Mouse (Mus musculus) cerebellum, adult 2 months (tissue): ENCODE measurements around the gene Rnf186. TPM values are rescaled to one million over a fixed set of nuclear protein-coding genes. Genes with fewer than 3 reads are reported as not detected.

Experiments used
- DNase-seq, 2 experiments: peaks; one replicate each; pipeline ENCODE4 v3.0.0; 2021
- H3K27ac ChIP-seq: fragments of 200-500 bp; 2 replicates; pipeline ENCODE4 v1.5.1; 2012; ENCODE audit warnings: low read length, control low read depth, inconsistent platforms; ENCODE audit not compliant: insufficient read depth
- H3K27me3 ChIP-seq: fragments of 200-500 bp; 2 replicates; pipeline ENCODE4 v1.6.1; 2012; ENCODE audit warnings: inconsistent platforms, mild to moderate bottlenecking, low read length, moderate library complexity; ENCODE audit not compliant: control insufficient read depth, insufficient read depth
- H3K4me1 ChIP-seq: fragments of 200-500 bp; 2 replicates; pipeline ENCODE4 v1.6.1; 2011; ENCODE audit warnings: low read length; ENCODE audit not compliant: control insufficient read depth, insufficient read depth
- H3K4me3 ChIP-seq: fragments of 200-500 bp; replicated peaks from 2 replicates; pipeline ENCODE3; 2011; ENCODE audit warnings: mild to moderate bottlenecking, low read depth, low read length, control low read depth; ENCODE audit not compliant: insufficient read depth
- CTCF ChIP-seq: fragments of 200-500 bp; IDR thresholded peaks from 2 replicates; pipeline ENCODE4 v1.5.1; 2011; ENCODE audit warnings: low read depth, mild to moderate bottlenecking, control low read depth, low read length, moderate library complexity, borderline replicate concordance; ENCODE audit not compliant: insufficient read depth
- POLR2A ChIP-seq: fragments of 200-500 bp; IDR thresholded peaks from 2 replicates; pipeline ENCODE4 v1.6.1; 2011; ENCODE audit warnings: low read length, control low read depth, borderline replicate concordance; ENCODE audit not compliant: insufficient read depth
- WGBS: fragments of 180-500 bp; shearing (Covaris S2); methylation state at CpG from one replicate; pipeline ENCODE4 v1.1.7; 2018; 5-methylcytosine and 5-hydroxymethylcytosine counted together
- polyA plus RNA-seq: library from polyadenylated mRNA; depleted of rRNA; stranded (reverse); fragments of >200 nt; gene quantifications from 2 replicates; pipeline ENCODE4 v1.2.3, GENCODE M21; 2012

Rnf186 gene
- polyA plus RNA-seq, 1 experiment, result not detected

- H3K27ac ChIP-seq, result no peak overlapping the region
- 20% methylated on average over 4 of the region's 4 CpGs for WGBS
- TF ChIP-seq POLR2A, result no peak
- no peak for TF ChIP-seq CTCF
- no peak for DNase-seq
- no peaks in the 10 kb centered on the region for H3K27me3 ChIP-seq
- H3K4me1 ChIP-seq, result no peaks in the 10 kb centered on the region
- H3K4me3 ChIP-seq, result no peak overlapping the region
Measured at GRCm38 (mm10) chr4:138939481-138939880, 27.4 kb upstream of the Rnf186 start.

- TF ChIP-seq CTCF (no peak), POLR2A (no peak)
- no peaks in the 10 kb centered on the region for H3K4me1 ChIP-seq
- no peak overlapping the region for H3K4me3 ChIP-seq
- 52% methylated on average over 7 of the region's 7 CpGs for WGBS
- DNase-seq, result no peak
- no peak overlapping the region for H3K27ac ChIP-seq
- no peaks in the 10 kb centered on the region for H3K27me3 ChIP-seq
Measured at GRCm38 (mm10) chr4:138941401-138941800, 25.5 kb upstream of the Rnf186 start.

- Histone ChIP-seq H3K27ac (no peak overlapping the region), H3K4me1 (no peaks in the 10 kb centered on the region), H3K27me3 (no peaks in the 10 kb centered on the region), H3K4me3 (no peak overlapping the region)
- WGBS, result 54% methylated on average over 6 of the region's 6 CpGs
- no peak for TF ChIP-seq CTCF
- no peak for TF ChIP-seq POLR2A
- peak in 1 of 2 experiments; percentile 10 for DNase-seq
Measured at GRCm38 (mm10) chr4:138941966-138942365, 24.9 kb upstream of the Rnf186 start.

GRCm38 (mm10) chr4:138943730-138944129 lies 23.2 kb upstream of the Rnf186 start:
- no peak for DNase-seq
- no peak overlapping the region for H3K27ac ChIP-seq
- WGBS, result 43% methylated on average over 15 of the region's 15 CpGs
- no peaks in the 10 kb centered on the region for H3K27me3 ChIP-seq
- TF ChIP-seq POLR2A (no peak), CTCF (0 out of 2 replicates have a peak, but pooled peaks have one; percentile 5)
- no peaks in the 10 kb centered on the region for H3K4me1 ChIP-seq
- no peak overlapping the region for H3K4me3 ChIP-seq

- Histone ChIP-seq H3K4me3 (no peak overlapping the region), H3K27ac (no peak overlapping the region), H3K27me3 (no peaks in the 10 kb centered on the region), H3K4me1 (no peaks in the 10 kb centered on the region)
- 88% methylated on average over 2 of the region's 2 CpGs for WGBS
- no peak for TF ChIP-seq POLR2A
- no peak for TF ChIP-seq CTCF
- DNase-seq, result no peak
Measured at GRCm38 (mm10) chr4:138948257-138948656, 18.7 kb upstream of the Rnf186 start.

GRCm38 (mm10) chr4:138958612-138959011 lies 8.3 kb upstream of the Rnf186 start:
- TF ChIP-seq CTCF, result no peak
- TF ChIP-seq POLR2A, result no peak
- Histone ChIP-seq H3K27me3 (no peaks in the 10 kb centered on the region), H3K27ac (no peak overlapping the region), H3K4me1 (peaks cover 3% of the 10 kb centered on the region; the same call in 1 of the 2 replicates), H3K4me3 (no peak overlapping the region)
- DNase-seq, result no peak
- 69% methylated on average over 9 of the region's 9 CpGs for WGBS

GRCm38 (mm10) chr4:138959120-138959519 lies 7.8 kb upstream of the Rnf186 start:
- DNase-seq, result peak; percentile 14 to 23
- no peak for TF ChIP-seq CTCF
- no peak for TF ChIP-seq POLR2A
- 16% methylated on average over 15 of the region's 15 CpGs for WGBS

GRCm38 (mm10) chr4:138959926-138960325 lies 7.0 kb upstream of the Rnf186 start:
- peaks cover 3% of the 10 kb centered on the region; the same call in 1 of the 2 replicates for H3K4me1 ChIP-seq
- WGBS, result 60% methylated on average over 7 of the region's 7 CpGs
- no peaks in the 10 kb centered on the region for H3K27me3 ChIP-seq
- H3K4me3 ChIP-seq, result no peak overlapping the region
- DNase-seq, result no peak
- TF ChIP-seq CTCF (no peak), POLR2A (no peak)
- H3K27ac ChIP-seq, result no peak overlapping the region

More at GRCm38 (mm10) chr4:138959120-138959519, 7.8 kb upstream of the Rnf186 start:
- no peak overlapping the region for H3K27ac ChIP-seq
- H3K4me3 ChIP-seq, result no peak overlapping the region
- no peaks in the 10 kb centered on the region for H3K27me3 ChIP-seq
- peaks cover 3% of the 10 kb centered on the region; the same call in 1 of the 2 replicates for H3K4me1 ChIP-seq

- no peak for TF ChIP-seq CTCF
- TF ChIP-seq POLR2A, result no peak
- WGBS, result 82% methylated on average over 5 of the region's 5 CpGs
- Histone ChIP-seq H3K27ac (no peak overlapping the region), H3K4me1 (peaks cover 3% of the 10 kb centered on the region; the same call in 1 of the 2 replicates), H3K27me3 (no peaks in the 10 kb centered on the region), H3K4me3 (no peak overlapping the region)
- DNase-seq, result no peak
Measured at GRCm38 (mm10) chr4:138962719-138963118, 4.2 kb upstream of the Rnf186 start.
